Mouse (Mus musculus): ENCODE data around the gene Gtf2a1.
"Not testable (repeated sequence)": the region's sequence is repeated elsewhere in the genome, so short reads cannot be mapped to it uniquely, and the experiment has no call there.

Gene Gtf2a1

DNA sequence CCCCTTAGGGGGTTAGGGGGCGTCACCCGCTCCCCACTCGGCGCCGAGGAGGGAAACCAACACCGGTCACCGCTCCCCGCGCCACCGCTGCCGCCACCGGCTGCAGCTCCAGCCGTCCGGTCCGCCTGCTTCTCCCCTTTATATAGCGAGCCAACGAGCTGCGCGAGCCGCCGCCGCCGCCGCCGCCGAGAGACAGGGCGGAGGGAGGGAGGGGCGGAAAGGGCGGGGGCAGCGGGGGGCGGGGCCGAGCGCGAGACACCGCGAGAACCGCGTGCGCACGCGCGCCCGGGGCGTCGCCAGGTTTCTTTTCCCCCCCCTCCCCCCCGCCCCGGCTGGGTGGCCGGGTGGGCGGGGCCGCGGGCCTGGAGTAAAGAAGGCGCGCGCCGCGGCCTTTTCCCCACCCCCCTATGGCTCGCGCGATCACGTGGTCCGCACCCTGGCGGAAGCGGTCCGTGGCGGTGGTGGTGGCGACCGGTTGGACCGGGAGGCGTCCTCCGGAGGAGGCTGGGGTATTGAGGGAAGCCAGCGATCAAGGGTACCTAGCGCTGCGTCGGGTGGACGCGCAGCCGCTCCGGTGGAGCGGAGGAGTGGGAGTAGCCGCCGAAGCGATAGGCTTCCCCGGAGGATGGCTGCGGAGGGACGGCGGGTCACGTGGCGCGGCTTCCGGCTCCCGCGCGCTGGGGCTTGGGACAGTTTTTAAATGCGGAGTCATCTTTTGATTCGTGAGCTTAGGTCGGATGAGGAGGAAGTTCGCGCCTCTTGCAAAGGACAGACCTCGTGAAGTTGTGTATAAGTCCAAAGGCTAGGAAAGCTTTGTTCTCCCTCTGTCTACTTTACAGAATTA lies at the start of gene Gtf2a1:
Gtf2a1 (minus strand) TSS at position 641 of the 844 bp plus-strand sequence.
- DNase-seq = peak; percentile 95

DNA sequence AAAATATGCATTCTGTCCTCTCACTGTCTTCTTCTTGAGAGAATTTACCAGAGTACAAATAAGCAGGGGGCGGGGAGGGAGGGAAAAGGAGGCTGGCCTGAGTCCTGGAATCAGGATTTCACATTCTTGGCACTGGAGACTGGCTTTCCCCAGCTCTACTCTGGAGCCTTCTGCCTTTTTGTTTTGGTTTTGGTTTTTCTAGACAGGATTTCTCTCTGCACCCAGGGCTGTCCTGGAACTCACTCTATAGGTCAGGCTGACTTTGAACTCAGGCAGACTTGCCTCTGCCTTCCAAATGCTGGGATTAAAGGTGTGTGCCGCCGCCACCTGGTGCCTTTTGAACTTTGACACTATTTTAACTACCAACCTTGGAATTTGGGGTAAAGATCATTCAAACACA lies 48.1 kb upstream of the Gtf2a1 start:
- DNase-seq = no peak

GRCm38 (mm10) chr12:91637136-91637909 lies 47.0 kb upstream of the Gtf2a1 start:
- no peak for DNase-seq

GRCm38 (mm10) chr12:91626482-91626881 lies 36.2 kb upstream of the Gtf2a1 start:
- DNase-seq = no peak

DNA sequence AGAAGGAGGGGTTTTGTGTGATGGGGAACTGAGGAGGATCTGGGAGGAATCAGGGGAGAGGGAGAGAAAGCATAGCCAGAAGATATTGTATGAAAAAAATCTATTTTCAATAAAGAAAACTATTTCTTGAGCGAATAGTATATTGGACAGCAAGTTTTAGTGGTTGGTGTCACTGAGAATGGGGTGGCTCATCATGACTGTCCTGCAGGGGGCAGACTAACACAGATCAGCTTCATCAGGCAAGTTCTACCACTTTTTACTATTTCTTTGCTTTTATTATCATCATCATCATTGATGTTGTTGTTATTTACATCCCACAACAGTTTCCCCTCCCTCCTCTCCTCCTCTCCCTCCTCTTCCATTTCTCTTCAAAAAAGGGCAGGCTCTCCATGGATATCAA lies 34.7 kb upstream of the Gtf2a1 start:
- DNase-seq = peak; percentile 47

DNA sequence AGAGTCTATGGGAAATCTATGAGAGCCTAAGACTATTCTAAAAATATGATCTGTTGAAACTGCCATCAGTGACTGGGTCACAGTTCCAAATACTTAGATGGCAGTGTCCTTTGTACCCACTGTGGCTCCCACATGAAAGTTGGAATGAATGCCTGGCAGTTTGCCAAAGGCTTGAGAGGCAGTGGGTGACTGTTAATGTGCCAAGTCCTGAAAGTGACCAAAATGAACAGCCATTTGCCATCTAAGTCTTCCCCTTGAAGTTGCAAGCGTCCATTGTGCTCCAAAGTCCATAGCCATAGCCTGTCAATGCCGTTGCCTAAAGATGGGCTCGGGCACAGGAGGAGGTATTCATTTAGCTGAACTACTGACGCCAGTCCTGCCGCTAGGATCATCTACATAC lies 19.1 kb upstream of the Gtf2a1 start:
- DNase-seq = no peak

DNA sequence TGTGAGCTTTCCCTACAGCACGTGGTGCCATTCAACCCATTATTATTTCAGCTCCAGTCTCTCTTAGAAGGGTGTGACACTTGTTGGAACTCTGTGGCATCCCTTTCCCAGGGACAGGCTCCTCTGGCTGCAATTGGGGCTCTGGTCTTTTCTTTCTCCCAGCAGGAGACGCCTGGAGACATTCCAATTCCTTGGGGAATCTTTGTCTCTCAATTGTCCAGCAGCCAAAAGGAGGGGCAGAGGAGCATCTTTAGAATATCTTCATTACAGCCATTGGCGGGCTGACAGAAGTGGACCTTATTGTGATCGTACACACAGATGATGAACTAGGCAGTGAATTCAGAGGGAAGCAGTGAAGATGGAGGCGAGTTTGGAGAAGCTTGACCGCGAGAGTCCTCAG lies 17.4 kb upstream of the Gtf2a1 start:
- no peak for DNase-seq

GRCm38 (mm10) chr12:91606651-91607050 lies 16.4 kb upstream of the Gtf2a1 start:
- no peak for DNase-seq

GRCm38 (mm10) chr12:91604600-91604999 lies 14.3 kb upstream of the Gtf2a1 start:
- DNase-seq = no peak

GRCm38 (mm10) chr12:91592128-91592527 lies 1.8 kb upstream of the Gtf2a1 start:
- DNase-seq = no peak

DNA sequence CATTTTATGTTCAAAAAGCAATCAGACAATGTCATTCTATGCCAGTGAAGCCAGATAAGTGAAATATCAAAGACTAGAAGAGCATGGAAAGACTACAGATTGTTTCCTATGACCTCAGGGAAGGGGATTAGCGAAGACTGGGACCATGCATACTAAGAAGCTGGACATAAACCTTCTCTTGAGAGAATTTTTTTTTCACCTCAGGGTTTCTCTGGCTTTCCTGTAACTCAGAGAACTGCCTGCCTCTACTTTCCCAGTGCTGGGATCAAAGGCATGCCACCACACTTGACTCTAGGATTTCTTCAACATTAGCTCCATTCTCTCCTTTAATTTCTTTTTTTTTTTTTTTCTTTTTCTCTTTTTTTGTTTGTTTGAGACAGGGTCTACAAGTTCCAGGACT lies 904 bp upstream of the Gtf2a1 start:
- DNase-seq = no peak

GRCm38 (mm10) chr12:91590716-91591115 lies 429 bp upstream of the Gtf2a1 start:
- peak; percentile 10 for DNase-seq

GRCm38 (mm10) chr12:91589542-91589846 lies 793 bp downstream of the Gtf2a1 start:
- DNase-seq = no peak

DNA sequence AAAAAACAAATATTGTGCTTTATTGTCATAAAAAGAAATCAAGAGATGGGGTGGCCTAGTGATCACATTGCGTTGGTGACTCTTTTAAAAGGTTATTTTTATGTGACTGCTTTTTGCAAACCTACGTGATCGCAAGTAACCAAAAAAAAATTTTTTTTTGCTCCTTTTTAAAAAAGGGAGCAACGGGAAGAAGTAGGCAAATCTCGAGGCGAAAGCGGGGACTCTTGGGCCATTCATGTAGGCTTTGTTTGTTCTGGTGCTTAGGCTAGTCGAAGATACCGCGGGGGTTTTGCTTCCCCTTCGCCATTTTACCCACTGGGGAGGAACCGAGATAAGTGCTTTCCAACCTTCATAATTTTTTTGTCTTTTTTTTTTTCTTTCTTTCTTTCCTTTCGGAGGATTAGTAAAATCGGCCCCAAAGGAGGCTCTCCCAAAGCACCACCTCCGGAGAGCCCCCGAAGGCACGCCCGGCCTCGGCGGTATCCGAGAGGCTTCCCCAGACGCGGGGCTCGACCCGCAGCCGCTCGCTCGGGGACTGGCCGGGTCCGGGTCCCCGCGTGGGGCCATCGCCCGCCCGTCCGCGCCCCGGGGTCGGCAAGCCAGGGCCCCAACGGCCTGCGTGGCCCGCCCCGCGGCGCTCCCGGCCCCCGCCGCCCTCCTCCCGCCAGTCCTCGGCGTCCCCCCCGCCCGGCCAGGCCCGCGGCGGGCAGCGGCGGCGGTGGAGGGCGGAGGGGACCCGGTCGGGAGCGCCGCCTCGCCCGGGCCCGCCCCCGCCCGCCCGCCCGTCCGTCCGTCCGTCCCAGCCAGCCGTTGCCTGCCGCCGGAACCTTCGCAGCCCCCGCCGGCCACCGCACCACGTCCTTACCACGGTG lies 1.4 kb downstream of the Gtf2a1 start:
- DNase-seq = peak; percentile 68

DNA sequence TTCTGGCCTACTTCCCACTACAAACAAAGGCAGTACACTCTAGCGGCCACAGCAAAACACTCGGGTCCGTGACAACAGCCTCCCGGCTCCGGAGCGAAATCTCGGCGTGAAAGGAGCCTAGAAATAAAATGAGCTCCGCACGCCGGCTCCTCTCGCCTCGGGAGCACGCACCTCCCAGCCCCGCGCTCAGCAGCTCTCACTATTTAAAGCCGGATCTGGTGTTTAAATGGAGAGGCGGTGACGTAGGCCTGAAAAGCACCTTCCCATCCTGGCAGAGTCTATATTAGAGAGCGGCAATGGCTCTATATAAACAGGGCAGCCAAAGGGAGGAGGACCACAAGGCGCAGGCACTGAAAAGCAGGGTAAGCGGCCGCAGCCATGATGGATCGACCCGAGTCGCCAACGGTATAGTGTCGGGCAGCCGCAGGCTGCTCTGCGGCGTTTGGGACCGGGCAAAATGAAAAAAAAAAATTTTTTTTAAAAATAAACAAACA lies 2.1 kb downstream of the Gtf2a1 start:
- DNase-seq = peak; percentile 91

- DNase-seq = no peak
These were observed 2.7 kb downstream of the Gtf2a1 start for GRCm38 (mm10) chr12:91587491-91588033.

GRCm38 (mm10) chr12:91587077-91587476 lies 3.2 kb downstream of the Gtf2a1 start:
- no peak for DNase-seq

DNA sequence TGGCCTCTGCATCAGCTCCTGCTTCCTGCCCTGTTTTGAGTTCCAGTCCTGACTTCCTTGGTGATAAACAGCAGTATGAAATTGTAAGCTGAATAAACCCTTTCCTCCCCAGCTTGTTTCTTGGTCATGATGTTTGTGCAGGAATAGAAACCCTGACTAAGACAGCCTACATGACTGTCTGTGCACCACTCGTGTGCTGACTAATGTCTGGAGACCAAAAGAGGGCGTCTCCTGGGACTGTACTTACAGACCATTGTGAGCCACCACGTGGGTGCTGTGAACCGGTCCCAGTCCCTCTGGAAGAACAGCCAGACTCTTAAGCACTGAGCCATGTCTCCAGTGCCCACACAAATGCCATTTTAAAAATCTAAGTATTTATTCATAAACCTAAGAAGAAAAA lies 4.5 kb downstream of the Gtf2a1 start:
- not testable (repeated sequence) for DNase-seq

GRCm38 (mm10) chr12:91585206-91585605 lies 5.1 kb downstream of the Gtf2a1 start:
- DNase-seq = no peak

DNA sequence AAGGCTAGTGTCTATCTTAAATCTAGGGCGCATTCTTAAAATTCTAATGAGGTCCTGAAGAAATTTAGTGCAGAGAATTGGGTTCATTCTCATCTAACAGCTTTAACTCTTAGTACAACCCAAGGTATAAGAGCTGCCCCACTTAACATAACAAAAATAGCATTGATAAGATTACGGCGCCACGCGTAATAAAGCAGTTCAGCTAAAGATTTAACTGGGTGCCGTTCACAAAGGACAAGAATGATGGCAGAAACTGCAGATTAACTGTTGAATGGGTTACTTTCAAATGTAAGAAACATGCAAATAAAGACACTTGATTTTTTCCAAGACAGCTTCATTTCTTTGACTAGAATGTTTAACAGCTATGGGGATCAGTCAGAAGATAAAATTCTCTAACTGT lies 6.9 kb downstream of the Gtf2a1 start:
- DNase-seq = no peak

- no peak for DNase-seq
These were observed 7.8 kb downstream of the Gtf2a1 start for GRCm38 (mm10) chr12:91582362-91583002.
